Mouse (Mus musculus): Measurements from ENCODE around the gene Fmo5. TPM values are rescaled to one million over a fixed set of nuclear protein-coding genes. Genes with fewer than 3 reads are reported as not detected.

Fmo5 gene
- polyA plus RNA-seq, 1 experiment = 21.9 TPM

DNA sequence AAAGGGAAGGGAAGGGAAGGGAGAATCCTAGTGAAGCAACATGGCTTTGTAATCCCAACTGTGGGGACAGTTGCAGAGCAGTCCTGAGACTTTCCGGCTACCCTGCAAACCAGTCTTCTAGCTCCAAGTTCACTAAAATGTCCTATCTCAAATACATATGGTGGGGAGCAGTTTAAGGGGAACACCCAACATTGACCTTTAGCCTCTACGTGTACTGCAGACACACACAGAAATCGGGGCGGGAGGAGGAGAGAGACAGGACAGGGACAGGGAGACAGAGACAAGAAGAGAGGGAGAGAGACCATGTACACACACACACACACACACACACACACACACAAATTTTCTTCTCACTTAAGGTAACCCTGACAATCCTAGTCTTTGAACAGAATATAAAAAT is 1.3 kb downstream of the Fmo5 start:
- Histone ChIP-seq H3K4me1 (ENCODE audit: control insufficient read depth, insufficient read depth, low read length) (peaks cover 15% of the 10 kb centered on the region), H3K27ac (ENCODE audit: insufficient read depth, low read depth, low read length) (no peak overlapping the region), H3K4me3 (ENCODE audit: insufficient read depth, low read length) (no peak overlapping the region)
- no peak for TF ChIP-seq CTCF (IDR thresholded peaks at IDR 0.05; ENCODE audit: low read depth, low read length)
- no peak for TF ChIP-seq POLR2A (IDR thresholded peaks at IDR 0.05; ENCODE audit: borderline replicate concordance, low read depth, low read length)

DNA sequence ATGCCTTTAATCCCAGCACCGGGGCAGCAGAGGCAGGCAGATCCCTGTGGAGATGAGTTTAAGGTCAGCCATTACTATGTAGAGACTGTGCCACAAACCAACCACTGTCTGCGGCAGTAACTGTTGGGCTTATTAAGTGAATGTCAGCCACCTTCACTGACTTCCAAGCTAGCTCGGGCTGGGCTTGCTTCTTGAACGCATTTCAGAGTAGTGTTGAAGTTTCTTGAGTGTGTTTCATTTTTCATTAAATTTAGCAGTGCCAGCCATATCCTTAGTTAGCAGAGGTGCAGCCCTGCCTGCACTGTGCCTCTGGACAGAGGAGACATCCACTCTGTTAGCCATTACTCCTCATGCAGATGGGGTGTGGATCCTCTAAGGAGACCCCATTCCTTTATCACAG is 2.1 kb downstream of the Fmo5 start:
- Histone ChIP-seq H3K27ac (ENCODE audit: insufficient read depth, low read depth, low read length) (no peak overlapping the region), H3K4me3 (ENCODE audit: insufficient read depth, low read length) (no peak overlapping the region), H3K4me1 (ENCODE audit: control insufficient read depth, insufficient read depth, low read length) (peaks cover 15% of the 10 kb centered on the region)
- TF ChIP-seq CTCF (IDR thresholded peaks at IDR 0.05; ENCODE audit: low read depth, low read length) = no peak
- no peak for TF ChIP-seq POLR2A (IDR thresholded peaks at IDR 0.05; ENCODE audit: borderline replicate concordance, low read depth, low read length)

DNA sequence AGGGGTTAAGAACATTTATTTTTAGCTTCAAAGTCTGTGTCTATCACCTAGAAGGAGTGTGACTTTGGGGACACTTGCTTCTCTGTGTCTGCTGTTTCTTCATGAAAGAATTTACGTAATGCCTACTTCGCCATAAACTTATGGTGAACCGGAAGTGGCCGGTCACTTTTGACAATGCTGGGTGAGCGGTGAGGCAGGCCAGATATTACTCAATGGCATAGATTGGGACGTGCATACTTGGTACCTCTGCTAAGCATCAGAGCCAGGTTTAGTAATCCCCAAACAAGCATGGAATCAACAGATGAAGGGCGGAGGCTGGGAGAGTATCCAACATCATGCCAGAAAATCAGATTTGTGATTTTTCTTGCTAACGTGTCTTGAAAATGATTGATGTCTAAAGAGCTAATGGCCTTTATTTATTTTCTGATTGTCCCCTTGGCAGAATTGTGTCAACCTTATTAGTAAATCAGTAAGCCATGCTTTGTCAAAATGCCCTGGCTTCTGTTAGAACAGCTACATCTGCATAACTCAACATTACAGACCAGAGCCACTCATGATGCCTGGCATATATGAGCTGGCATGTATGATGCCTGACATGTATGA is 2.8 kb downstream of the Fmo5 start:
- Histone ChIP-seq H3K4me3 (ENCODE audit: insufficient read depth, low read length) (no peak overlapping the region), H3K27ac (ENCODE audit: insufficient read depth, low read depth, low read length) (no peak overlapping the region)
- TF ChIP-seq POLR2A (IDR thresholded peaks at IDR 0.05; ENCODE audit: borderline replicate concordance, low read depth, low read length) (no peak), CTCF (IDR thresholded peaks at IDR 0.05; ENCODE audit: low read depth, low read length) (no peak)

DNA sequence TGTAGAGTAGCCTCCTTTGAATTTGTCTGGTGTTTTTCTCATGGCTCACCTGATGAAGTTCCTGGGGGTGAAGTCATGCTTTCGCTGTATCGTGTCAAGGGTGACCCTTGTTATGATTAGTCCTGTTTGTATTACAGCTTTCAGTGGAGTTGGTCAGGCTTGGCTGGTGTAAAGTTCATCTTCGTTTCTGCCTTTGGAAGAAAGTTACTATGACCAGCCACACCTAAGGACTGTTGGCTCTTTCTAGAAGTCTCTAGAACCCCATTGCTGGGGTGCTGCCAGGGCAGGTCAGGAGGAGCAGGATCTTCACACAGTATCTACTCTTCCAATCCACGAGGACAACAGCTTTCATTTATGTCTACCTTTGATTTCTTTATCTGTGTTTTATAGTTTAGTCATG is 4.9 kb downstream of the Fmo5 start:
- Histone ChIP-seq H3K27ac (ENCODE audit: insufficient read depth, low read depth, low read length) (no peak overlapping the region), H3K4me1 (ENCODE audit: control insufficient read depth, insufficient read depth, low read length) (peaks cover 11% of the 10 kb centered on the region), H3K4me3 (ENCODE audit: insufficient read depth, low read length) (no peak overlapping the region)
- TF ChIP-seq POLR2A (IDR thresholded peaks at IDR 0.05; ENCODE audit: borderline replicate concordance, low read depth, low read length) (no peak), CTCF (IDR thresholded peaks at IDR 0.05; ENCODE audit: low read depth, low read length) (no peak)

More for the DNA sequence above, 2.8 kb downstream of the Fmo5 start:
- H3K4me1 ChIP-seq (ENCODE audit: control insufficient read depth, insufficient read depth, low read length) = peaks cover 15% of the 10 kb centered on the region

DNA sequence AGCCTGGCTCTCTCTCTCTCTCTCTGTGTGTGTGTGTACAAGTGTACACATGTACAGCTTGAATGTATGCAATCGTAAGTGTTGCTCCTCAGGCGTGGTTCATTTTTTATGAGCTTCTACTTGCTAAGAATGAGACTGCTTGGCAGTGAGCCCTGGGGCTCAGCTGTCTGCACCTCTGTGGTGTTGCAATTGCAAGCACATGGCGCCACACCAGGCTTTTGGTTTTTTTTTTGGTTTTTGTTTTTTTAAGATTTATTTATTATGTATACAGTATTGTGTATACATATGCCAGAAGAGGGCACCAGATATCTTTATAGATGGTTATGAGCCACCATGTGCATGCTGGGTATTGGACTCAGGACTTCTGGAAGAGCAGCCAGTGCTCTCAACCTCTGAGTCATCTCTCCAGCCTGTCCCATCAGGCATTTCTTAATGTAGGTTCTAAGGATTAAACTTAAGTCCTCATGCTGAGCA is 5.7 kb downstream of the Fmo5 start:
- Histone ChIP-seq H3K4me3 (ENCODE audit: insufficient read depth, low read length) (no peak overlapping the region), H3K4me1 (ENCODE audit: control insufficient read depth, insufficient read depth, low read length) (peaks cover 6% of the 10 kb centered on the region), H3K27ac (ENCODE audit: insufficient read depth, low read depth, low read length) (no peak overlapping the region)
- TF ChIP-seq CTCF (IDR thresholded peaks at IDR 0.05; ENCODE audit: low read depth, low read length) = no peak
- no peak for TF ChIP-seq POLR2A (IDR thresholded peaks at IDR 0.05; ENCODE audit: borderline replicate concordance, low read depth, low read length)

DNA sequence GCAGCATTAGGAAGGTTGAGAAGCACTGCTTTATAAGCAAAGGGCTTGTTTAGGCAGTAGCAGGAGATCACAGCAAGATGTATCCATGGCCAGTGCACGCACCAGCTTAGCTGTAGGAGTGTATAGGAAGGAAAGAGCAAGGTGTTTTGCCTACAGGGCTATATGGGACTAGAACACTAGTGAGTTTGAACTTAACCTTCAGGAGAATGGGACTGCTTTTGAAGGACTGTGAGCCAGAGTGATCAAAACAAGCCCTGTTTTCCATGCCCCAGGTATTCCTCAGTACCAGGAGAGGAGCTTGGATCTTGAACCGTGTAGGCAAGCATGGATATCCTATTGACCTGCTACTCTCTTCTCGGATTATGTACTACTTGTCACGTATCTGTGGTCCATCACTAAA is 12.8 kb downstream of the Fmo5 start:
- Histone ChIP-seq H3K27ac (ENCODE audit: insufficient read depth, low read depth, low read length) (no peak overlapping the region), H3K4me3 (ENCODE audit: insufficient read depth, low read length) (no peak overlapping the region), H3K4me1 (ENCODE audit: control insufficient read depth, insufficient read depth, low read length) (no peaks in the 10 kb centered on the region)
- TF ChIP-seq POLR2A (IDR thresholded peaks at IDR 0.05; ENCODE audit: borderline replicate concordance, low read depth, low read length) (no peak), CTCF (IDR thresholded peaks at IDR 0.05; ENCODE audit: low read depth, low read length) (no peak)

DNA sequence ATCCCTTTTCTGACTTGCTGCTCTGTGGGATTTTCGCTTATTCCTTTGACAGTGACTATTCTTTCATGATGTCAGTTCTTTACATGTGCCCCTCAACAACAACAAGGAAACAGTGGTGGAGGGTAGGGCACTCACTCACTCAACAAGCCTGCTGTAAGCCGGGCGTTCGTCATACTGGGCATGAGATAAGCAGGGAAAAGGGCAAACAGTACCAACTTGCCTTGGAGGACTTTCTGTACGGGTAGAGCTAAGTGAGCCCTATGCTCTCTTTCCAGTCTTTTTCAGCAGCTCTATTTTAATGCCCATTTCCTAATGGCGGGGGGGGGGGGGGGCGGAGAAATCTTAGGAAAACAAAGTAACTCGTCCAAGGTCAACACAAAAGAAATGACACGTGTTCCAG is 13.4 kb downstream of the Fmo5 start:
- Histone ChIP-seq H3K27ac (ENCODE audit: insufficient read depth, low read depth, low read length) (no peak overlapping the region), H3K4me1 (ENCODE audit: control insufficient read depth, insufficient read depth, low read length) (no peaks in the 10 kb centered on the region), H3K4me3 (ENCODE audit: insufficient read depth, low read length) (no peak overlapping the region)
- no peak for TF ChIP-seq POLR2A (IDR thresholded peaks at IDR 0.05; ENCODE audit: borderline replicate concordance, low read depth, low read length)
- no peak for TF ChIP-seq CTCF (IDR thresholded peaks at IDR 0.05; ENCODE audit: low read depth, low read length)

DNA sequence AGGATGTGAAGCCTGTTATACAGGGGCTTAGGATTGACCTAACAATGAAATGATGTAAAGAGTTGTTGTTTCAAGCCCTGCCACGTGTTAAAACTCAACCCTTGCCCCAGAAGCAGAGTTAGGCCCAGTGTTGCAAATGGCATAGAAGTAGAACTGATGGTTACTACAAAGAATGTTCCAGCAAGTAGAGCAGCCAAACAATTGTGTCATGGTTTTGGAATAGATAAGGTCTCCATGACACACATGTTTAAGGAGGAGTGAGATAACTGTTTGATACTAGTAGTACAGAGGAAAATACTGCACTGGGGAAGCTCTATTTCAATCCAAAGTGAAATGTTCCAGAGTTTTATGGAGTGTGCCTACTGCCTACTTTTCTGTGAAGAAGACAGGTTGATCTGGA is 19.9 kb downstream of the Fmo5 start:
- H3K27ac ChIP-seq (ENCODE audit: insufficient read depth, low read depth, low read length) = no peak overlapping the region
- TF ChIP-seq POLR2A (IDR thresholded peaks at IDR 0.05; ENCODE audit: borderline replicate concordance, low read depth, low read length) (no peak), CTCF (IDR thresholded peaks at IDR 0.05; ENCODE audit: low read depth, low read length) (no peak)
- H3K4me1 ChIP-seq (ENCODE audit: control insufficient read depth, insufficient read depth, low read length) = no peaks in the 10 kb centered on the region
- no peak overlapping the region for H3K4me3 ChIP-seq (ENCODE audit: insufficient read depth, low read length)

DNA sequence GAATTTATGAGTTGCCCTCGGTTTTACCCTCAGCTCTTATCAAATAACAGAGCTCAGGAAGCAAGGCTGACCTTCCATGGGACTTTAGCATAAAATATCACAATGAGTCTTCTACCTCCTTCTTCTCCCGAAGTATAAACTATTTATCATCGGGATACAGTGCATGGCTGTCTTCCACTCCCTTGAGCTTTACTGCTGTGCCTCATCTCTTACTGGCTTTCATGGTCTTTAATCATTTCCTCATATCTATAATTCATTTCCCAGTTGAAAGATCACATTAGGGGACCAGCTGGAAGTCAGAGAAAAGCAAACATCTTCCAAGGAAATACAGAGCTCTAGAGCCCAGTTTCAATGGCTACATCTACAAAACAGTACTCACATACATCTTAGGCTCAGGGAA is 20.4 kb downstream of the Fmo5 start:
- no peaks in the 10 kb centered on the region for H3K4me1 ChIP-seq (ENCODE audit: control insufficient read depth, insufficient read depth, low read length)
- TF ChIP-seq CTCF (IDR thresholded peaks at IDR 0.05; ENCODE audit: low read depth, low read length) (no peak), POLR2A (IDR thresholded peaks at IDR 0.05; ENCODE audit: borderline replicate concordance, low read depth, low read length) (no peak)
- H3K4me3 ChIP-seq (ENCODE audit: insufficient read depth, low read length) = no peak overlapping the region
- no peak overlapping the region for H3K27ac ChIP-seq (ENCODE audit: insufficient read depth, low read depth, low read length)

DNA sequence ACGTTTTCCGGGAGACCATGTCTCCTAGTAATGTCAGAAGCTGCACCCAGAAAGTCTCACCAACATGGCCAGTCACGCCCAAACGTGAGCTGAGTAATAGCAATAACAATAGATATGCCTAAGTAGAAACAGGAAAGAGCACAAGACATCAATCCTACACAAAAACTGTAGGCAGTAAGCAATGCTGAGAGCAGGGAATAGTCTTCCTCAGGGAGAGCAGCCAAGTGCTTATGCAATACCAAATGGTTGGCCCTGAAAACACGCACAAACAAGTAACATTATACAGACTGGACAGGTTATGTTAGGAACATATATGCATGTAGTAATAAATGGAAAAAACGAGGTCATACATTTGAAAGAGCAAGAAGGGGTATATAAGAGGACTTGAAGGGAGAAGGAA is 20.9 kb downstream of the Fmo5 start:
- TF ChIP-seq POLR2A (IDR thresholded peaks at IDR 0.05; ENCODE audit: borderline replicate concordance, low read depth, low read length) (no peak), CTCF (IDR thresholded peaks at IDR 0.05; ENCODE audit: low read depth, low read length) (no peak)
- no peak overlapping the region for H3K27ac ChIP-seq (ENCODE audit: insufficient read depth, low read depth, low read length)
- no peaks in the 10 kb centered on the region for H3K4me1 ChIP-seq (ENCODE audit: control insufficient read depth, insufficient read depth, low read length)
- H3K4me3 ChIP-seq (ENCODE audit: insufficient read depth, low read length) = no peak overlapping the region
